Mouse (Mus musculus) inflammation-experienced regulatory T-cells (primary cell): ENCODE results near the gene Cry1. TPM values are rescaled to one million over a fixed set of nuclear protein-coding genes. Genes with fewer than 3 reads are reported as not detected.

Experiments
- polyA plus RNA-seq, 2 experiments: library from polyadenylated mRNA; unstranded; fragments of 100-300 nt; shearing (Covaris generic); gene quantifications; one replicate each; pipeline ENCODE4 v1.2.1; 2017

Gene Cry1
- polyA plus RNA-seq, result 10 to 100 TPM; 42.1 to 56.7 TPM

DNA sequence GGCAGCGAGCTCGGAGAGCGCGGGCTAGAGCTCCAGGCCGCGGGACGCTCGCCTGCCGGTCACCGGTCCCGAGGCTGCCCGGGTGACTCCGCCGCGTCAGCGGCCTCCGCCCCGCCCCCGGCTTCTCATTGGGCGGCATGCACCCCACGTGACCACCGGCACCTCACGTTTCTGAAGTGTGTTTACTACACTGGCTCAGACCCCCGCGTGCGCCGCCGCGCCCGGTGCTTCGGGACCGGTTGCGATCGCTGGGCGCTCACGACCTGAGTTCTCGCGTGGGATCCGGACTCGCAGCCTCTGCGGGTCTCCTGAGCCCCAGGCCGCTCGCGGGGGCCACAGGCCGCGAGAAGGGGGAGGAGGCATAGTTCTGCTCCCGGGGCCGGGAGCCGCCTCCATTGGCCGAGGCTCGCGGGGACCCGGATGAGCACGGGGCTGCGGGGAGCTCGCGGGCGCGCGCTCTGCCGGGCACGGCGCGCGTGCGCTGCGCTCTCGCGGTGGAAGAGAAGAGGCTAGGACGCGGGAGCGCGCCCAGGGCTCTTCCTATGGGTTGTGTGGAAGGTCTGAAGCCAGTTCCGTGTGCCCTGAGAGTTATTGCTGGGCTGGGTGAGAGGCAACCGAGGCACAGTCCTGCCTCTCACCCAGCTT lies at the start of gene Cry1:
TSS of gene Cry1 (minus strand) at position 101 of the 645 bp plus-strand sequence.

GRCm38 (mm10) chr10:85127395-85128287 lies 57.2 kb downstream of the Cry1 start, which contains the start of gene Mterf2:
TSS of gene Mterf2 (minus strand) at chr10:85128027.

DNA sequence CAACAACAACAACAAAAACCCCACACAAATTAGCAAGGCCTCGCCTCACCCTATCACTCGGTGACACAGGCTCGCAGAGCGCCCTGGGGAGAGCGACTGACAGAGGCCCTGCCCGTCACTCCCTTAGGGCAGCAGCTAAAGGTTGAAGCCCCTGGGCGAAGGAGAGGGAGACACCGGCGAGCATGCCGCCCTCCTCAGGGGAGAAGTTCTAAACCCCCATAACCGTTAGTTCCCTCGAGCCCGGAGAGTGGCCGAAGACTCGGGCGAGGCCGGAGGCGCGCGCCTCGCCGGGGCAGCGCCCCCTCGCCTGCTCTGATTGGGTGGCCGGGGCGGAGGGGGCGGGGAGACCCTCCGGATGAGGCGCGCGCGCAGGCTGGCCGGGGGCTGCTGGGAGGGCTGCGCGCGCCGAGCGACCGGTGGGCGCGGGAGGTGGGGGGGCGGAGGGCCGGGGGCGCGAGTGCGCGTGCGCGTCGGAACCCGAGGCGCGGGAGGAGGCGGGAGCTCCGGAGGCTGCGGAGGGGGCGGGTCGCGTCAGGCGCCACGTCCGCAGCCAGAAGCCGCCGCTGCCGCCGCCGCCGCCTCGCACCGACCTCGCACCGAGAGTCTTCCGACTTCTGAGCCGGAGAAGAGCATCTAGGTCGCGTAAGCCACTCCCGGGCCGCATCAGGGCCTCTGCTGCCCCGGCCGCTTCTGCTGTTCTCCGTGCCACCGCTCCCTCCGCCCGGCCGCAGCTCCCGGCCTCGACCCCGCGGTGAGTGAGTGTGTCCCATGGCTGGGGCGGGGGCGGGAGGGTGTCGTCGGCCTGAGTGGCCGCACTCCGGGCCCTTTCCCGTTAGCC lies 82.4 kb downstream of the Cry1 start, which contains the start of the genes Fhl4 and Tmem263:
TSS of gene Fhl4 (minus strand) at position 249 of the 838 bp plus-strand sequence.
TSS of gene Tmem263 (plus strand) at position 381 of the 838 bp plus-strand sequence.

Other genes with a start within 250 kb of the Cry1 start
- gene Fhl4, start 82.6 kb downstream of the Cry1 start, polyA plus RNA-seq, result 1 to 10 TPM in 1 of 2 experiments, not detected in 1; 1.2 TPM
- gene Tmem263, start 82.4 kb downstream of the Cry1 start, polyA plus RNA-seq, result 10 to 100 TPM in 1 of 2 experiments, 1 to 10 TPM in 1; 8.4 to 13.7 TPM
- gene Mterf2, start 57.0 kb downstream of the Cry1 start, polyA plus RNA-seq, result 10 to 100 TPM; 15.5 to 20.4 TPM
- gene Btbd11, start 201.8 kb upstream of the Cry1 start, polyA plus RNA-seq, result 10 to 100 TPM; 18.4 to 28.9 TPM